Mouse (Mus musculus): ENCODE measurements around the gene Fam155a.

GRCm38 (mm10) chr8:9547558-9547954 lies 223.4 kb downstream of the Fam155a start:
- TF ChIP-seq CTCF (IDR thresholded peaks at IDR 0.05; ENCODE audit: low read depth), result no peak
- TF ChIP-seq EP300 (IDR thresholded peaks at IDR 0.05; ENCODE audit: low read depth), result no peak
